Mouse (Mus musculus) retina, postnatal 1 day (tissue): ENCODE measurements around the gene Gm12789.
A peak's percentile ranks its signal among the peaks of the same experiment; 100 is the strongest.
"Not testable (repeated sequence)": the region's sequence is repeated elsewhere in the genome, so short reads cannot be mapped to it uniquely, and the experiment has no call there.

Experiments used
- DNase-seq: peaks from one replicate; pipeline ENCODE4 v3.0.0-alpha.2; 2012

Gm12789 gene

DNA sequence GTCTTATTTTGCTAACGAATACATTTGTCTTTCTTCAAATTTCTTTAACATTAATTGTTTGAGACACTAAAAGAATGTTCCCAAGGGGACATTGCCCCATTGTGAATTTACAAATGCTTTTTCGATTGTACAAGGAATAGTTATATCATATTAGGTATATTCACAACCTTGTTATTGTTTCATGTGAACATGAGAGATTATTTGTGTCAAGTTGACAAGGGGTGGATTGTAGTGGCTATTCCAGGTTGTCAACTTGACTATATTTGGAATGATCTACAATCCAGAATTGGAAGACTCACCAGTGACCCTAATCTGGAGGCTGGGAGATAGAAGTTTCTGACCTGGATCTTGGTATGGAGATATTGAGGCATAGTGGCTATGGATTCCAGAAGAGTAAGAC lies at the start of gene Gm12789:
Gene Gm12789 (plus strand): TSS at position 301 of the 400 bp plus-strand sequence.
- DNase-seq = not testable (repeated sequence)

DNA sequence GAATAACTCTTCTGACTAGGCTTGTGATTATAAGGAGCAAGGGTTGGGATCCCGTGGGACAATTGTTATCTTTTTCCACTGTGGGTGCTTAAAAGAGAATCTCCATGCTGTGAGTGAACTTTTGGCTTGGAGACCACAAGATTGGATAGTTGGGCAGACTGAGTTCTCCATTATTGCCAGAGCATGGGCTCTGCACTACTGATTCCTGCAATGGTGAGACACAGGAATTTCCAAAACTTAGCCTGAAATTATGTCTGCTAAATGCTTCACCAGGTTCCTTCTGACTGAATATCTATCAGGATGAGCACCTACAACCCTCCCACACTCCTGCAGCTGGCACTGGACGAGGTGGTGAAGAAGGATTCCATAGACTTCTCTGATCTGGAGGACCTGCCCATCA lies 46.3 kb upstream of the Gm12789 start, which contains the start of gene Gm12794:
Gene Gm12794 (plus strand): TSS at position 301 of the 400 bp plus-strand sequence.
- not testable (repeated sequence) for DNase-seq

DNA sequence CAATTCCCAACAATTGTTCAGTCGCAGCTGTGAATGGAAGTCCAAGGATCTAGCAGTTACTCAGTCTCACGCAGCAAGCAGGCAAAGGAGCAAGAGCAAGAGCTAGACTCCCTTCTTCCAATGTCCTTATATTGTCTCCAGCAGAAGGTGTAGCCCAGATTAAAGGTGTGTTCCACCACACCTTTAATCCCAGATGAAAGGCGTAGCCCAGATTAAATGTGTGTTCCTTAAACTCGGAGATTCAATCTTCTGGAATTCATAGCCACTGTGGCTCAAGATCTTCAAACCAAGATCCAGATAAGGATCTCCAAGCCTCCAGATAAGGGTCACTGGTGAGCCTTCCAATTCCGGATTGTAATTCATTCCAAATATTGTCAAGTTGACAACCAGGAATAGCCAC lies 5.5 kb upstream of the Gm12789 start, which contains the start of gene Gm12790:
Gene Gm12790 (minus strand): TSS at position 101 of the 400 bp plus-strand sequence.
- not testable (repeated sequence) for DNase-seq

DNA sequence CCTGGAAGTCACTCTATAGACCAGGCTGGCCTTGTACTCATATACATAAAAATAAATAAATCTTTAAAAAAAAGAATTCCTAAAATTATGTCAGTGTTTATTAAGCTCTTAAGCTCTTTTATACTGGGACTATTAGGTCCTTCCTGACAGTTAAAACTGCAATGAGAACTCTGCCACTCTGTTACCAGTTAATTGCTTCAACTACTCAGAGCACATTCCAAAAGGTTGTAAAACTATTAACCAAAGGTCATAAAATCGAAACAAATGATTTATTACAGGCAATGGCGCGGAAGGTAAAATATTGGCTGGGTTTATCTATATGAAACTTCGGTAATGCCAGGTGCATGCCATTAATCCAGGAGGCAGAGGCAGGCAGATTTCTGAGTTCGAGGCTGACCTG lies 748 bp upstream of the Gm12789 start:
- no peak for DNase-seq

DNA sequence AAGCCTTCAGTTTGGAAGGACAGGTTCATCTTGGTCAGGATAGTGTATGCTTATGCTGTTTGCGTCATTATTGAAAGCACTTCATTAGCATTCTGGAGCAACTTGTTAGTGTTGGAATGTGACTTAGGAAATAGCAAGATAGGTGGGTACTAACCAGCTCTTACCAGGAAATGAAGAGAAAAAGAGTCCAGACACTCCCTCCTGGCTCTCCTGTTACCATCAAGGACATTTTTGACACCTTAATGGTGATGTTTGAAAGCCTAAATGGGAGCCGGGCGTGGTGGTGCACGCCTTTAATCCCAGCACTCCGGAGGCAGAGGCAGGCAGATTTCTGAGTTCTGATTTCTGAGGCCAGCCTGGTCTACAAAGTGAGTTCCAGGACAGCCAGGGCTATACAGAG lies 11.0 kb downstream of the Gm12789 start:
- DNase-seq = no peak

DNA sequence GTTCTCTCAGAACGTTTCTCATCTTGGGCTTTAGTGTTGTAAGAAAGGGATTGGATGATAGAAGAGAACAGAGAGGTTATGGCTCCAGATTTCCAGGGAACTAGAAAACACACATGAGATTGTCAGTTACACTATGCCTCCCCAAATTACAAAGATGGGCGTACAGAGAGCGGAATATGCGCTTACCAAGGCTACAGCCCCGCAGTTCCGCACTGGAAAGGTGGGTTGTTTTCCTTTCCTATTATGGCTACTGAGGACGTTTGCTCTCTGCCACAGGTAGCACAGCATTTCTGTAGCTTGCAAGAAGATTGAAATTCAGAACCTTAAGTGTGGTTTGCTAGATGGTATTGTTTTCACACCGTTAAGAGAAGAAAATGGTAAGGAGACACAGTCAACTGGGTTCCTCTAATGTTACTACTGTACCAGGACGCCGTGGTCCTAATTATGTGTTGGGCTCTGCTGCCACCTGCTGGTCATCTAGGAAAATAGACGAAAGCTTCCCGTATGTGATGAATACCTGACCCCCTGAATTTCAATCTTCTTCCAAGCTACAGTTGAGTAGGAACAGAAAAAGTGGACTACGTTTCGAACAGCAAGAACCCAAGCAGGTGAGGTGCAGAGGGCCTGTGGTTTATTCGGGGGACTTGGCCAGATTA lies 12.0 kb downstream of the Gm12789 start:
- peak; percentile 84 for DNase-seq

DNA sequence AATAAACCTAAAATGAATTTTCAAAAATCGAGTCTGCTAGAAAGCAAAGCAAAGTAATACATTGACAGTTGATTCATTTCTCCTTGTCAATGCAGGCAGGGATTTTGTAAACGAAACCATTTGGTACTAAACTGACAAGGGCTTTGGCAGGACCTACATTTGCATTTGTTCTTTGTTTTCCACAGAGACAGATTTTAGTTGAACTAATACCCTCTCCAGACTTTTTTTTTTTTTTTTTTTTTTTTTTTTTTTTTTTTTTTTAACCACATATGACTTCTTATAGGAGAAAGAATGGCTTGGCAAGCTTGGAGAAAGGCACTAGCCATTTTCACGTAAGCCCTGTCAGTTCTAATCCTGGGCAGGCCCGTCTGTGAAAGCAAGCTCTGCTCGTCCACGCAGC lies 40.2 kb downstream of the Gm12789 start:
- DNase-seq = no peak
